ENCODE assay signal across 22 mouse cellular contexts in the genomic region with DNA sequence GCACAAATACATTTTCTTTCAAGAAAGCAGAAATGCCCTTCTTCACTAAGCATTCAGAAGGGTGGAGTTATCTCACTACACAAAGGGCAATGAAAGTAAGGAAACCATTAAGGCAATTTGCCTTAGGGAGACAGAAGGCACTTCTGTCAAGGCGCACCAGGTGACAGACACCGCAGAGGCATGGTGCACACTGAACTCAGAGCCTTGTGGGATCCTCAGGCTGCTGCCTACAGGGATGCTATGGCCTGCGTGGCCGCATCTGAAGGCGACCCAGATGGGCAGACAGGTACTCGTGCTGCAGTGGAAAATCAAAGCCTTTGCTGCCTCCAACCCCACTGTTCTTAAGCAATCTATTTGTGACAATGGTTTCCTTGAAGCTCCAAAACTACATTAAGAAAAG.
"Had no signal": no experiment of that assay in that cellular context is flagged by ENCODE, and none has a peak within 500 bp of the region (broad histone marks: within the 10 kb centered on the region; RNA-seq: fewer than 3 reads in every experiment).

No protein-coding gene starts in this region.

- H3K4me3 ChIP-seq: limb, embryonic 12.5 days; limb, embryonic 15.5 days; megakaryocyte, embryonic 14.5 days; midbrain, embryonic 12.5 days; myocyte; neural tube, embryonic 13.5 days; stomach, embryonic 15.5 days had no signal

- H3K9ac ChIP-seq: limb, embryonic 12.5 days; limb, embryonic 15.5 days; liver, embryonic 14.5 days; liver, postnatal 0 days; lung, embryonic 14.5 days; midbrain, embryonic 12.5 days; neural tube, embryonic 13.5 days; stomach, embryonic 15.5 days had no signal

- DNase-seq: kidney, adult 18-20 months; kidney, adult 9 months; kidney, postnatal 14 days; kidney, postnatal 4 days; left cerebral cortex, postnatal 4 days; liver, postnatal 0 days; lung, embryonic 14.5 days; retina, postnatal 1 day; right cerebral cortex, postnatal 25 days; spleen, adult 18-20 months; thymus, postnatal 25 days had no signal

- H3K4me1 ChIP-seq: limb, embryonic 12.5 days; limb, embryonic 15.5 days; megakaryocyte, embryonic 14.5 days; midbrain, embryonic 12.5 days; neural tube, embryonic 13.5 days; stomach, embryonic 15.5 days had no signal

- ATAC-seq: liver, postnatal 0 days; lung, postnatal 0 days had no signal

- H3K4me2 ChIP-seq: limb, embryonic 12.5 days; limb, embryonic 15.5 days; liver, embryonic 11.5 days; lung, embryonic 14.5 days; midbrain, embryonic 12.5 days; neural tube, embryonic 13.5 days; stomach, embryonic 15.5 days had no signal

- H3K27me3 ChIP-seq: limb, embryonic 12.5 days; limb, embryonic 15.5 days; megakaryocyte, embryonic 14.5 days; midbrain, embryonic 12.5 days; neural tube, embryonic 13.5 days; stomach, embryonic 15.5 days had no signal

- H3K27ac ChIP-seq: limb, embryonic 12.5 days; limb, embryonic 15.5 days; liver, embryonic 14.5 days; macrophage; midbrain, embryonic 12.5 days; neural tube, embryonic 13.5 days; stomach, embryonic 15.5 days had no signal

- H3K9me3 ChIP-seq: limb, embryonic 12.5 days; limb, embryonic 15.5 days; megakaryocyte, embryonic 14.5 days; midbrain, embryonic 12.5 days; neural tube, embryonic 13.5 days; stomach, embryonic 15.5 days had no signal
